Mouse (Mus musculus) hindbrain, embryonic 12.5 days (tissue): ENCODE data around the gene Sfpq. TPM values are rescaled to one million over a fixed set of nuclear protein-coding genes. Genes with fewer than 3 reads are reported as not detected.
"Not testable (repeated sequence)": the region's sequence is repeated elsewhere in the genome, so short reads cannot be mapped to it uniquely, and the experiment has no call there.

Source experiments
- ATAC-seq: fragments of 200-750 bp; cut with Nextera tagmentation; 2 replicates; pipeline ENCODE4 v1.8.0; 2017; ENCODE audit warnings: moderate TSS enrichment; ENCODE audit not compliant: low FRiP score
- H3K27ac ChIP-seq: fragments of 300-500 bp; sonication (generic); 2 replicates; pipeline ENCODE4 v1.5.1; 2016; ENCODE audit warnings: mild to moderate bottlenecking
- H3K27me3 ChIP-seq: fragments of 300-500 bp; sonication (generic); 2 replicates; pipeline ENCODE4 v1.6.1; 2016; ENCODE audit warnings: mild to moderate bottlenecking
- H3K36me3 ChIP-seq: fragments of 300-500 bp; sonication (generic); 2 replicates; pipeline ENCODE4 v1.6.1; 2016; ENCODE audit warnings: mild to moderate bottlenecking
- H3K4me1 ChIP-seq: fragments of 300-500 bp; sonication (generic); 2 replicates; pipeline ENCODE4 v1.6.1; 2016
- H3K4me2 ChIP-seq: fragments of 300-500 bp; sonication (generic); replicated peaks from 2 replicates; pipeline ENCODE4 v1.6.1; 2016; ENCODE audit warnings: mild to moderate bottlenecking
- H3K4me3 ChIP-seq: fragments of 300-500 bp; sonication (generic); 2 replicates; pipeline ENCODE4 v1.5.1; 2016; ENCODE audit warnings: mild to moderate bottlenecking
- H3K9ac ChIP-seq: fragments of 300-500 bp; sonication (generic); 2 replicates; pipeline ENCODE4 v1.6.1; 2016; ENCODE audit warnings: mild to moderate bottlenecking, moderate library complexity
- H3K9me3 ChIP-seq: fragments of 300-500 bp; sonication (generic); replicated peaks from 2 replicates; pipeline ENCODE4 v1.6.1; 2016; ENCODE audit warnings: mild to moderate bottlenecking
- WGBS: fragments of 180-500 bp; shearing (Covaris S2); methylation state at CpG from one replicate; pipeline ENCODE4 v1.1.7; 2016; 5-methylcytosine and 5-hydroxymethylcytosine counted together
- polyA plus RNA-seq: library from polyadenylated mRNA; unstranded; fragments of >200 nt; fragmentation: Nextera tagmentation; extraction: Ambion mirVana; gene quantifications from 2 replicates; pipeline ENCODE4 v1.2.1, GENCODE M21; 2016

Gene Sfpq
- polyA plus RNA-seq, result 178 and 204 TPM in 2 replicates

- ATAC-seq, result peak; percentile 98
- Histone ChIP-seq H3K4me1 (peaks cover 23% of the 10 kb centered on the region), H3K27me3 (no peaks in the 10 kb centered on the region), H3K9ac (peak within 1 kb of the TSS; percentile 100), H3K4me3 (peak within 1 kb of the TSS; percentile 100), H3K4me2 (peak within 1 kb of the TSS; percentile 97), H3K9me3 (no peaks in the 10 kb centered on the region), H3K27ac (peak within 1 kb of the TSS; percentile 99), H3K36me3 (peaks cover 24% of the 10 kb centered on the region)
- WGBS, result under 1% methylated on average over 55 of the region's 87 CpGs
Observed at GRCm38 (mm10) chr4:127021151-127021945, at the start of gene Sfpq. Gene Sfpq (plus strand): TSS chr4:127021324.

GRCm38 (mm10) chr4:126977467-126977866 is 43.7 kb upstream of the Sfpq start:
- Histone ChIP-seq H3K4me1 (no peaks in the 10 kb centered on the region), H3K4me3 (no peak overlapping the region), H3K4me2 (no peak overlapping the region)

GRCm38 (mm10) chr4:126978706-126979105 is 42.4 kb upstream of the Sfpq start:
- H3K27ac ChIP-seq, result no peak overlapping the region
- H3K4me3 ChIP-seq, result no peak overlapping the region
- no peak for ATAC-seq
- 83% methylated on average over 3 of the region's 3 CpGs for WGBS
- H3K27me3 ChIP-seq, result no peaks in the 10 kb centered on the region
- H3K4me1 ChIP-seq, result no peaks in the 10 kb centered on the region
- H3K36me3 ChIP-seq, result no peaks in the 10 kb centered on the region
- H3K9me3 ChIP-seq, result no peaks in the 10 kb centered on the region
- H3K4me2 ChIP-seq, result no peak overlapping the region
- no peak overlapping the region for H3K9ac ChIP-seq

More at GRCm38 (mm10) chr4:126977467-126977866, 43.7 kb upstream of the Sfpq start:
- Histone ChIP-seq H3K9ac (no peak overlapping the region), H3K27me3 (no peaks in the 10 kb centered on the region), H3K9me3 (no peaks in the 10 kb centered on the region), H3K27ac (no peak overlapping the region), H3K36me3 (no peaks in the 10 kb centered on the region)
- ATAC-seq, result no peak

- Histone ChIP-seq H3K9me3 (no peaks in the 10 kb centered on the region), H3K36me3 (no peaks in the 10 kb centered on the region), H3K4me1 (no peaks in the 10 kb centered on the region), H3K9ac (no peak overlapping the region), H3K4me2 (no peak overlapping the region), H3K27me3 (no peaks in the 10 kb centered on the region), H3K27ac (no peak overlapping the region), H3K4me3 (no peak overlapping the region)
- no peak for ATAC-seq
- 77% methylated on average over 3 of the region's 3 CpGs for WGBS
Observed at GRCm38 (mm10) chr4:126983321-126983720, 37.8 kb upstream of the Sfpq start.

- not testable (repeated sequence) for H3K4me1 ChIP-seq, H3K4me3 ChIP-seq, H3K36me3 ChIP-seq, H3K4me2 ChIP-seq, H3K27ac ChIP-seq, ATAC-seq, H3K27me3 ChIP-seq, H3K9ac ChIP-seq, H3K9me3 ChIP-seq
- 80% methylated on average over 12 of the region's 13 CpGs for WGBS
Observed at GRCm38 (mm10) chr4:126983736-126984525, 37.2 kb upstream of the Sfpq start.

GRCm38 (mm10) chr4:126986768-126987167 is 34.4 kb upstream of the Sfpq start:
- H3K4me1 ChIP-seq, result no peaks in the 10 kb centered on the region
- H3K9ac ChIP-seq, result no peak overlapping the region
- H3K4me2 ChIP-seq, result no peak overlapping the region
- H3K27me3 ChIP-seq, result no peaks in the 10 kb centered on the region
- no peaks in the 10 kb centered on the region for H3K9me3 ChIP-seq
- H3K36me3 ChIP-seq, result no peaks in the 10 kb centered on the region
- H3K4me3 ChIP-seq, result no peak overlapping the region
- ATAC-seq, result no peak
- no peak overlapping the region for H3K27ac ChIP-seq
- 83% methylated on average over 5 of the region's 5 CpGs for WGBS

GRCm38 (mm10) chr4:126988503-126988902 is 32.6 kb upstream of the Sfpq start:
- ATAC-seq, result no peak
- Histone ChIP-seq H3K4me2 (no peak overlapping the region), H3K27me3 (no peaks in the 10 kb centered on the region), H3K4me1 (no peaks in the 10 kb centered on the region), H3K4me3 (no peak overlapping the region), H3K27ac (no peak overlapping the region), H3K36me3 (no peaks in the 10 kb centered on the region), H3K9me3 (no peaks in the 10 kb centered on the region), H3K9ac (no peak overlapping the region)
- WGBS, result 78% methylated on average over 4 of the region's 4 CpGs

GRCm38 (mm10) chr4:126990553-126990952 is 30.6 kb upstream of the Sfpq start:
- H3K9me3 ChIP-seq, result no peaks in the 10 kb centered on the region
- no peak overlapping the region for H3K4me3 ChIP-seq
- H3K4me2 ChIP-seq, result no peak overlapping the region
- ATAC-seq, result no peak
- no peaks in the 10 kb centered on the region for H3K4me1 ChIP-seq
- H3K36me3 ChIP-seq, result no peaks in the 10 kb centered on the region
- H3K27me3 ChIP-seq, result no peaks in the 10 kb centered on the region
- H3K9ac ChIP-seq, result no peak overlapping the region
- no peak overlapping the region for H3K27ac ChIP-seq

- no peak for ATAC-seq
- H3K27me3 ChIP-seq, result no peaks in the 10 kb centered on the region
Observed at GRCm38 (mm10) chr4:126992356-126992755, 28.8 kb upstream of the Sfpq start.

GRCm38 (mm10) chr4:126999372-126999771 is 21.8 kb upstream of the Sfpq start:
- not testable (repeated sequence) for H3K9me3 ChIP-seq, H3K9ac ChIP-seq, H3K27me3 ChIP-seq, H3K4me2 ChIP-seq, H3K4me3 ChIP-seq, H3K4me1 ChIP-seq, H3K27ac ChIP-seq, ATAC-seq, H3K36me3 ChIP-seq
- WGBS, result 95% methylated on average over 16 of the region's 16 CpGs

More at GRCm38 (mm10) chr4:126992356-126992755, 28.8 kb upstream of the Sfpq start:
- Histone ChIP-seq H3K4me1 (no peaks in the 10 kb centered on the region), H3K36me3 (no peaks in the 10 kb centered on the region), H3K9me3 (no peaks in the 10 kb centered on the region), H3K27ac (no peak overlapping the region), H3K9ac (no peak overlapping the region), H3K4me3 (no peak overlapping the region), H3K4me2 (no peak overlapping the region)
- WGBS, result 65% methylated on average over 5 of the region's 5 CpGs

- 0 out of 2 replicates have a peak, but pooled peaks have one; percentile 11 for ATAC-seq
- no peak overlapping the region for H3K27ac ChIP-seq
- peaks cover 10% of the 10 kb centered on the region for H3K4me1 ChIP-seq
- no peaks in the 10 kb centered on the region for H3K9me3 ChIP-seq
- WGBS, result 47% methylated on average over 8 of the region's 8 CpGs
- no peaks in the 10 kb centered on the region for H3K27me3 ChIP-seq
- no peak overlapping the region for H3K4me3 ChIP-seq
- no peak overlapping the region for H3K9ac ChIP-seq
- no peaks in the 10 kb centered on the region for H3K36me3 ChIP-seq
- no peak overlapping the region for H3K4me2 ChIP-seq
Observed at GRCm38 (mm10) chr4:127000601-127001105, 20.5 kb upstream of the Sfpq start.

- no peak overlapping the region for H3K9ac ChIP-seq
- 82% methylated on average over 3 of the region's 3 CpGs for WGBS
- no peak overlapping the region for H3K4me3 ChIP-seq
- peak overlapping the region; percentile 79 for H3K27ac ChIP-seq
- no peaks in the 10 kb centered on the region for H3K36me3 ChIP-seq
- H3K4me2 ChIP-seq, result peak overlapping the region; percentile 49; the same call in 1 of the 2 replicates
- peaks cover 10% of the 10 kb centered on the region for H3K4me1 ChIP-seq
- H3K9me3 ChIP-seq, result no peaks in the 10 kb centered on the region
- ATAC-seq, result no peak
- H3K27me3 ChIP-seq, result no peaks in the 10 kb centered on the region
Observed at GRCm38 (mm10) chr4:127004384-127004783, 16.7 kb upstream of the Sfpq start.
